Mouse (Mus musculus): ENCODE measurements around the gene Fancc.

Gene Fancc

DNA sequence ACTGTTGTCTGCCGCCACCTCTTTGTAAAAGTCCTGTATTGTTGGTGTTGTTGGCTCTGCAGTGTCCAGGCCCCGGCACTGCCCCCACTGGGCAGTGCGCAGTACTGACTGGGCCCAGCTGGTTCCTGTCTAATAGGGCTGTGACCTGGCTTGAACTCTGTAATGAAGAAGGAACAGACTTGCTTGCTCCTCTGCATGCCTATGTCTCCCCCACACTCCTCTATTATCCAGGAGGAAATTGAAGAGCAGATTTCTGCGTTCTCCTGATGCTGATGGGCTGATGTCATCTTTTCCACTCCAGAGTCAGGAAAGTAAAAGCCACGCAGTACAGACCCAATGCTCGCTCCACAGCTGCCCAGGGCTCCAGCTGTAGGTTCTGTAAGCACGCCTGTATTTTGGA lies 240.3 kb downstream of the Fancc start:
- DNase-seq: no peak

DNA sequence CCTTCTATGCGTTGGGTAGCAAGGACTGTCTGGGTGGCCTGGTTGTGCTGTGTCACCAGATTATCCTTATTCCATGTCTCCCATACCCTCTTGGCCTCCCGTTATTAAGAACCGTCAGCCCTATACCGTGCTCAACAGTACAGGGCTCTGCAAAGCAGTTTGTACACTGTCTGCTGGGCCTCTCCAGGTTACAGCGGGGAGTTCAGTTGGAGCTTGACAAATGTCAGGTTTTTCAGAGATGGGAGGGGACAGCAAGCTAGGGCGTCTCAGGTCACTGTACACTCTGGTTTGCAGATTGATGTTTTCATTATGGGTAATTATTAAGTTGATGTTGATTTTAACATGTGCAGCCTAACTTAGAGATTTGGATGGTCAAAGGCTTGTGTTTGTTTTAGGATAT lies 240.9 kb downstream of the Fancc start:
- DNase-seq: no peak

DNA sequence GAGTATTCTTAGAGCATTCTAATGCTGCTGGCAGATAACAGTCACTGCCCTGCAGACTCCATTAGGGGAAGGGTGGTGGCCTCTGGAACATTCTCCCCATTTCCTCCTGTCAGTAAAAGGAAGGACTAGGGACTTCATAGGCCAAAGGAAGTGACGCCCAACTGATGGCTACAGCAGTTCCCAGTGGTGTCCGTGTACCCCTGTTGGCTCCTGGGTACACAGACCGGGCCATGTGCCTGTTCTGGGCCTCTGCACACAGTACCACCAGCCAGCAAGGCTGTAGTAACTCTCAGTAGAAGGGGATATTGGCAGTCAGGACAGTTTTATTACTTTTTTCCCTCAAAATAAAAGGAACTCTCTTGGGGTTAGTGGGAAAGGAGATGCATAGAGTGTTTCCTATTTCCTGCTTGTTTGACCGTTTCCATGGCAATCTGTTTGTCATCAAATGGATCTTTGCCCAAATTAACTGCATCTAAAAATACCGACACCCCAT lies 241.5 kb downstream of the Fancc start:
- no peak for DNase-seq

DNA sequence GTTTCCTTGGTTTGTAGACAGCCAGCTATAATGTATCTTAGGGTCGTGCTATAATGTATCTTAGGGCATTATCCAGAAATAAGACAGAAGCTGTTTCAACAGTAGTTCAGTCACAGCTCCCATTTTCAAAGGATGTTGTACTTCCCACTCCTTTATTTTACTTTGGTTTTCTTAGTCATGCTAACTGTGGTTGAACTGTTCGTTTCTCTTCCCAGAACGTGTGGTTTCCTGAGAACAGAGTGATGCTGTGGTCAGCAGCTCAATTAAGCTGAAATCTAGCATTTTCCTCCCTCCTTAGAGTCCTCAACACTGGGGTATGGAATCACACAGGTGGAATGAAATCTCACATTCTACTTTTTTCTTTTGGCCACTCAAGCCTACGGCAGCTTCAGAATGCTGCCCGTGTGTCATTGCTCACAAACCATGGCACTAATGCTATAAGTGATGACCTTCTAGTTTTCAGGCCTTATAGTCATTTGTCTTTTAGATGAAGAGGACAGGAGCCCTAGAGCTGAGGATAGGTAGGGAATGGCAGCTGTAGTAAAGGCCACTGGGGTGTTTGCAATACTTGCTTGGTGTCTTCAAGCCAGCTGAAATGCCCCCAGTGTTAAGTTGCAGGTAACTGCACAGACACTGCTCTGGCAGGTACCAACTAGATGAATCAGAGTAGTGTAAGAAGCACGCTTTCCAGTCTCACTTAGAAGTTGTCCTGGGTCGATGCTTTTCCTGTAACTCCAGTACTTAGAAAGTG lies 243.0 kb downstream of the Fancc start:
- DNase-seq: no peak

DNA sequence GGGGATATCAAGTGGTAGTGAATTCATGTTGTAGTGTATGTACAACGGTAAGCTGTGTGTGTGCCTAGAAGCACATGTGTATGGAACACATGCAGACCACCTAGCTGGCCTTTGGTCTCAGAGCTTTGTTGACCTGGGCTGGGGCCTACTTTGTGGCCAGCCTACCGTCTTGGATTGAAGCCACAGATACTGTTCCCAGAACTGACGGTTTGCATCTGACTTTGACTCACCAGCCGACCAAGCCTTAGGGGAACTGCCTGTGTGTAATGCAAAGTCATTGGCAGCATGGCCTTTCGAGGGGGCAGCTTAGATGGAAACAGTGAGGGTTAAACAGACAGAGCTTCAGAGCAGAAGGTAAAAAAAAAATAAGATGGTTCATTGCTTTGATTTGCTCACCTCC lies 243.9 kb downstream of the Fancc start:
- DNase-seq: no peak

DNA sequence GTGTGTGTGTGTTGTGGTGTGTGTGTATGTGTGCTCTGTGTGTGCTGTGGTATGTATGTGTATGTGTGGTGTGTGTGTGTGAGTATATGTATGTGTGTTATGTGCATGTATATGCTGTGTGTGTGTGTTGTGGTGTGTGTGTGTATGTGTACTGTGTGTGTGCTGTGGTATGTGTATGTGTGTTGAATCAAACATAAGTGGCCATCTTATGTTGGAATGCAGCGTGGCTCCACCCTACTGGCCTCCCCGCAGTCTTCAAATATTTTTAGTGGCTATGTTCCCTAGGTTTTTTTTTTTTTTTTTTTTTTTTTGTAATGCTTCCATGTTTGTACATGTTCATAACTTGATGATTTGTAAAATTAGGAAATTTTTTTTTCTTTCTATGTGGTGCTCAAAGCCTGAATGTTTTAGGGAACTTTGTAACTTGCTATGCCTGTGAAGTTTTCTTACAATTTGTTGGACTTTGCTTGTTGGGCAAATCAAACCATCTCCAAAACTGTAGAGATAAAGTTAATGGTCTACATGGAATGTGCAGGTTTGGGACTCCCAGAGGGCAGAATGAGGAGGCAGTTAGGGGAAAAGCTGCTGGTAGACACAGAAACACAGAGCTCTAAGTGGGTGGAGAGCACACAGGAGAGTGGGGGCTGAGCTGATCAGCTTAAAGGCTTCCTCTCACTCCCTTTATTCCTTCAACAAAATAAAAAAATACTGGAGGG lies 244.6 kb downstream of the Fancc start:
- no peak for DNase-seq

DNA sequence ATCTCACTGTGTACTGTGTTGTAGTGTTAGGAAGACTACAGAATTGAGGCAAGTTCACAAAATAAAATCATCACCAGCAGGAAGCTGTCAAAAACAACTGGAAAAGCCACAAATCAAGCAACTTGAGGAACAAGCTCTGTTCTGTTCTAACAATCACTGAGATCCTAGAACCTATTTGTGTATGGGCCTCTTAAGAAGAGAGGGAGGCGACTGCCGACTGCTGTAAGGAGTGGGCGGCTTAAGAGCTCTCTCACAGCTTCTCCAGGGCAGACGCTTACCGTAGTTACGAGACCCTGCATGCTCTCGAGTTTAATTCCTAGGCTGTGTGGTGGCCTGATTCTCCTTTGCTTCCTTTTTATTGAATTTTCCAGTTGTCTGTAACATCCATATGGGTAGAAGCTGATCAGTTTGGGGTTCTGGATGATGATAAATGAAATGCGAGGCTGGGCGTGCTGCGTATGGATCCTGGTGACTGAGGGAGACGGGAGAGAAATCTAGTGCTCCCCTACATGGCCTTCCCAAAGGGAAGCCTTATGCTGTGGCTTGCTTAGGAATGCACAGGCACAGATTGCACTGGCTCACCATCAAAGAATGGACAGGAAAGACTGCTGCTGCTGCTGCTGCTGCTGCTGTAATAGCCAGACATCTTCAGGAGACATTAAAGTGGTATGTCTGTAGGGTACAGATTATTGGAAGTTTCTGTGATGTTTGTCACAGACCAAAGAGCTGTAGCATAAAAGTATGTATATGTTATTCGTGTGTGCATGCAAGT lies 245.8 kb downstream of the Fancc start:
- no peak for DNase-seq

DNA sequence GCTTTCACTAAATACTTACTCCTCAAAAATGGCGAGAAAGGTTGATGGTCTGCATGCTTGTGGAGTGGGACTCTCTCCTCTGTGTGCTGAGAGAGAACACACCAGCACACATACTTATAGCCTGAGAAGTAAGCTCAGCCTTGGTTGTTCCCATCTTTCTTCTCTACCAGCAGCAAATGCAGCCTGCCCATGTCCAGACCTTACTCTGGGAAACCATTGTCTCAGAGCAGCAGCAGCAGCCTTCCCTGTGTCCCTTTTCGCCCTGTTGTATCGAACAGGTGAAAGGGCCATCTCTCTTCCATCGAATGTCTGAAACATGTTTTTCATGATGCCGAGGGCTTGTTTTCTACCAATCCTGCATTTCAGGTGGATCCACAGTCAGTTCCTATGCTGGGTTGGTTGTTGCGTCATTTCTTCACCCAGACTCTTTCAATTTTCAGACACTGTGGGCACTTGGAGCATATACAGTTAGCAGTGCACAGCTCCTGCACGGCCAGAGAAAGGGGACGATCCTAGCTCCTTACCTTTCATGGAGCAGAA lies 246.6 kb downstream of the Fancc start:
- DNase-seq: no peak

DNA sequence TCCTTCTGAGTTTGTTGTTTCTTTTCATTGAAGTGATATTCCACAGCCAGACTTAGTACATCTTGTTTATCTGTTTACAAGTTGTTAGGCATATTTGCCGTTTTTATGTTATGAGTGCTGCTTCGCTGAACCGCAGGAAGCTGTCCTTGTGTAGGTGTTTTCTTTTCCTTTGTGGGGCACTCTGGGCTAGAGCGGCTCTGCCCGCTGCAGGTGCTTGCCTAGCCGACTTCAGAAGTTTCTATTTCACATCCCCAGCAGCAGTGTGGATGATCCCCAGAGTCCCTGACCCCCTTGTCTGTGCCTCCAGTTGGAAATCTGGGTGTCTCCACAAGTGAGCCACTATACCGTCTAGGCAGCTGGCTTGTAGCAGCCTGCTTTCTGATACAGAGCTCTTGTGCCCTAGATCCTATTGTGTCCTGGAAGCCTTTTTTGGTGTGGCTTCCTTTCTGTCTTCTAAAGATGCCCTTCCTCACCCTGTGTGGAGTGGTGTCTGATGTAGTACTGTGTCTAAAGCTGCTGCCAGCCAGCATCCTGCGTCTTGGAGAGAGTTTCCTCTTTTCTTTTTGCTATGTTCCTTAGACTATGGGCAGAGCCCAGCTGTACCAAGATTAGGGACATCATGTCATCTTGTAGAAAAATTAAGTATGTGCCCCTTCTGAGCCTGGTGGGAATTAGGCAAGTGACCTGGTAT lies 247.2 kb downstream of the Fancc start:
- DNase-seq: no peak

DNA sequence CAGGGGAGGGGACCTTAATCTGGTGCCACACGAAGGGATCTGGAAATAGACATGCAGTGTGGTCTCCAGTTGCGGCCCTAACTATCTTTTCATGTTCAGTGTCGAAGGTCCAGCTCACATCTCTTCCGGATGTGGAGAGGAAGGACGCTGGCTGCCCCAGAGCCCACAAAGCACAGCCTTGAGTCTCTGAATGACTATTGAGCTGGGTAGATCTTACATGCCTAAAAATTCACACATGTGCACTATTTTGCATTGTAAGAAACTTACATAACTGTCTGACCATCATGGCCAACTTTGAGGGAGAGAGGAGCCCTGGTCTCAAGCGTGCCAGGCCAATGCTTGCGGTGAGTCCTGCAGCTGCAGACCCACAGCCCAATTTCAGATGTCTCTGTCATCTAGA lies 247.9 kb downstream of the Fancc start:
- no peak for DNase-seq

DNA sequence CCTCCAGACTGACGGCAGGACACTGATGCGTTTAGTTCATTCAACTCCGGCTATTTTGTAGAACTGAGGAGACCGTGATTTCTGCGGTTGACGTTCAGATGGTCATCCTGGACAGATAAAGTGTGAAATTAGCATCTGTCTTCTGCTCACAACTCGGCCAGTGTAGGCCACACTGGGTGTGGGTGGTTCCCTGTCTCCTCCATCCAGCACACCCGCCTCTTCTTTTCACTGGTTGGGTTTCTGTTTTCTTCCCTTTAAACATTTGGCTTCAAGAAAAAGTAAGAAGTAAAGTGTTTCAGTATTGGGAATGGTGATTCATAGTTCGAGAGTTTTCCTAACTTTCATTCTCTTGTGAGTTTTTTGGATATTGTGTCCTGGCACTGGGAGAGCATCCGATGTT lies 248.8 kb downstream of the Fancc start:
- no peak for DNase-seq

DNA sequence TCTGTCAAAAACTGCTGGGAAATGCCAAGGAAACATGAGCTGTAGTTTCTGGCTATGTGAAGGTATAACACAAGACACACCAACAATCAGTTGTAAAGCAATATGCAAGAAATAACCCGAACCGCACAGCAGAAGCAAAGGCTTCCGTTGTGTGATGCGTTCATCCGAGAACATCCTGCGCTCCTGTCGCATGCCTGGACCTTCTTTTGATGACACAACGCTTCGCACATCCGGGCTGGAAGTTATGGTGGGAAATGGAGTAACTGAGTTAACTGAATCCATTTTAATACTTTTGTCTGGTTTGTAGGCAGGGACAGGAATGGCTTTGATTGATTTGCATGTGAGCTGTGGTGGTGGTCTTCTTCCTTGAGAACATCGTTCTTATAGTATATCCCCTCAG lies 249.4 kb downstream of the Fancc start:
- no peak for DNase-seq

DNA sequence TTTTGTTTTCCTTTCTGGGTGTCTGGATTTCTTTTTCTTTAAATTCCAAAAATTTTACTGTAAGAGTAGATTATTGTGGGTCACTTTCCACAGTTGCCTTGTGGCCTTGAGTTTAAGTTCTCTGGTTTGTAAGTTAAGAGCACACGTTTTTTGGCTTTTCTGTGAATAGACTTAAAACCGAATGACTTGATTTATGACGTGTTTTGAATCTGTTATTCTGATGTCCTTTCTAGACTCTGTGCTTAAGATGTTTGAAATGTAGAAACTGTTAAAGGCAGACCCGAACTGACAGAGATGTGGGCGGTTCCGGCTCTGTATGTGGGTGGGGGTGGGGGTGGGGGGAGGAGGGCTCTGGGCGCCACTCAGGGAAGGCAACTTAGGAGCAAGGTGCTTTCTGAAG lies 250.0 kb downstream of the Fancc start:
- no peak for DNase-seq

DNA sequence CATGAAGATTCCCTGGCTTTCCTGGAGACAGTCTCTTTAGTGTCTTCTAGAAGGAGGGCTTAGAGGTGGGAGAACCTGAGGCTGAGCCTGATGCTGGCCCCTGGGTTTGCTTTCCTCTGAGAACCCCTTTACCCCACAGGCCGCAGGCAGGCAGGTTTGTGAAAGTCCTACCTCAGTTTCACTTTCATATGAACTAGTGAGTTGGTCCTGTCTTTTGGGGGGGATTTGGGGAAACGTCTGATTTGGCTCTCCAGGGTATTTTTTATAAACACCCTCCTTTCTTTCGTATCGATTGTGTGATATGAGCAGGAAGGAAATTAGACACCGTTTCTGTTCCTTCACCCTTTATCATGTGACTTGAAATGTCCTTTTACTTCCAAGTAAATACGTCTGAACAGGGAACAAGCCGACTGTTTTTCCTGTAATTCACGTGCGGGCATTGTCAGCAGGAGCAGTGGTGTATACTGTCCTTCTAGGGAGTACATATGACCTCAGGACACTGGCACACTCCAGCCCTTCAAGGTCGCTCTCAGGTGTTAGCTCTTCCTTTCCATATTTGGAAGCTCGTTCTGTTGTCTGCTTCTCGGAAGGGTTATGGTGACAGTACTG lies 250.6 kb downstream of the Fancc start:
- no peak for DNase-seq

DNA sequence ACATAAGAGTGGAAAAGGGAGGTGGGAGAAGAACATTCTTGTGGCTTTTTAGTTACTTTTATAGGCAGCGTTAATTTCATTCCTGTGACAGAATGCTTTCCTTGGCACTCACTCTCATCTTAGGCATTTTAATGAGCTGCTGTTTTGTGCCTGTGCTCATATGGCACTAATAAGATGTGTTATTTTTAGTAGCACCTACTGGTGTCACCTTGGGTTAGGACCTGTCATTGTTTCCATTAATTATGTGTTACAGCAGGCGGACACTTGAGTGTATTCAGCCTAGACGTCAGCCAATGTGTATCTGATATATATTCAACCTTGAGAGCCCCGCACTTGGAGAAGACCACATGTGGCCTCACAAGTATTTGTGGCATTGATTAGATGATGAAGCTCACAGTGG lies 251.3 kb downstream of the Fancc start:
- DNase-seq: no peak

DNA sequence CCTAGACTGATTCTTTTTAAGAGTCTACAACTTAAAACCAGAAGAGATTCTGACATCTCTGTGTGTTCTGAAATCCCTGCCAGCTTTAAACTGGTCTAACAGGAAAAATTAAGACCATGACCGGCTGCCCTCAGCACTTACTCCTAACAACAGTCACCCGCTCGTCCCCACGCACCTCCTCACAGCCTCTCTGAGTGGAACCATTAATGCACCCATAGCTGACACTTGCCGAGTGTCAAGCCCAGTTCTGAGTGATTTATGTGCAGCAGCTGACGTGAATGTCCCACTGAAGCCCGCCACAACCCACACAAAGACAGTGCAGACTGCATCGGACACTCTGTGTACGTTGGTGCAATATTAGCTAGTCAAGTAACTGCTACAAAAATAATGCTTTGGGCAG lies 251.9 kb downstream of the Fancc start:
- no peak for DNase-seq

DNA sequence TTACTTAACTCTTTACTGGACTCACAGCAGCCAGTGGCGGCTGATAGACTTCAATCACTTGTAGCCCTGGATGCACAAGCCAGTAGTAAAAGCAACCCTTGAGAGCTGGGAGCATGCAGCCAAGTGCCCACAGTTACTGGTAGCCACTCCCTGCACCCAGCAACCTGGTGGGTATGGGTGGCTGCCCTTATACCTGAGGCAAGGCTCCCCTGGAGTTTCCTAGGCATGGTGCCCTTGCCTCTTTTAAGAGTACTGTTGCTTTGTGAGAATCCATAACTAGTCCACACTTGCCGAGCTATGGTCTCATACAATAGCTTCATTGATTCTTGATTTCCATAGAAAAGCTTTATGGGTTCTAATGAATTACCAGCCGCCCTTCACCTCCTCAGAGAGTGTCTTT lies 252.7 kb downstream of the Fancc start:
- DNase-seq: no peak

DNA sequence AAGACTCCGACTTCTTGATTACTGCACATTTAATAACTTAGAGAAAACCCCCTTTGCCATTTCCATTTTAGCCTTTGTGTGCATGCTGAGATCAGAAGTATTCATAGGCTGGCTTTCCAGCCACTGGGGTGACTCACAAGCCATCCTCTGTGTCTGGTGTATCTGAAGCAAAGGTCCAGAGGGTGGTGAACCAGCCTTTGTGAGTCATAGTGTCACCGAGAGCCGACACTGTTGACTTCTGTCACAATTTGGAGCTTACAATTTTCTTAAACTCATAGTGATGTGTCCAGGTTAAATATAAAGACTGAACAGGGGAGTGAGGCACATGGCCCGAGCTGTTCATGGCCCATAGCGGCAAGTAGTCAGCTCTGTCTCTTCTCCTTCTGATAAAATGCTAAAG lies 253.5 kb downstream of the Fancc start:
- DNase-seq: no peak

DNA sequence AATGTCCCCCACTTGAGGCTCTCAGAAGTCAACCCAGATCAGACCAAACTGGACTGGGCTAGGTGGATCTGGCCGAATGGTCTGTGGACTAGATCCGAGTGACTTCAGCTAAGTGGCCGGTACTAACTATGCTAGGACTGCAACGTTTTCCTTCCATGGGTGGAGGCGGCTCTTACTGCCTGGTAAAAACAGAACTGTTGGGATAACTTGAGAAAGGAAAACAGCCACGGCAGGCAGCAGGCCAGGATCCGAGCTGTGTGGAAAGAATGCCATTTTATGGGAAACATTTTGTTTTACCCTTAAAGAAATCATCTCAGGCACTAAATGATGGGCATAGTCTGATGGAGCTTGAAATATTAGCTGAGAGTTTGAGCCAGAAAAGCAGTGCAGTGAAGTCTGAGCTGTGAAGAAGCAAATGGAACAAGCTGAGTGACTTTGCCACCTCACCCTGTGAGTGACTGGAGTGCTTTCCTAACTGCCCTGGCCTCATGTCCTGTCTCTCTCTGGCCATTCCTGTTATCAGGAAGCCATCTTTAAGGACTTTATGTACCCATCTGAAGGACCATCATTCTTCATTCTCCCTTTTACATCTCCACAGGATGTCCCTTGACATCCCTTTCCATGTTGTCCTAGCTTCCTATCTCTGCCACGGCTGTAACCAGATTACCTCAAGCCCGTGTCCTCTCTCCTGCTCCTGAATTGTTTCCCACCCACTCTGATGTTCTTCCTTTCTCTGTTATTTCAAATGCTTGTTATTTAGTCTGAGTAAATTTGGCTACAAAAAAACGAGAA lies 254.5 kb downstream of the Fancc start:
- no peak for DNase-seq

DNA sequence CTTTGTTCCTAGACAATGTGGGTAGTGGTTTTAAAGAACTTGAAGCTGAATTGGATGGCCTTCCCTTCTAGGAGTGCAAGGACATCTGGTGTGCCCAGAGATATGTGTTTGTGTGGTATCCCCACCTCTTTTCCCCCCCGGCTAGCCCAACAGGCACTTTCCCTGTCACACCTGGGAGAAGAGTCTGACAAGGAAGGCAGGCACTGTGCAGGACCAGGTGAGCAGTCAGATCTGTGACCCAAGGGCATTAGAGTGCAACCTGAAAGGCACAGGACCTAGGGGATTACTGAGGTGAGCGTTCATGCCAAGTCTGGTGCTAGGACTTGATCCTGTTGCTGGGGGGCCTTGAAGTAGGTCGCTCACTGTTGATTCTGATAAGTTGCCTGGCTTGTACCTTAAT lies 255.4 kb downstream of the Fancc start:
- DNase-seq: no peak

DNA sequence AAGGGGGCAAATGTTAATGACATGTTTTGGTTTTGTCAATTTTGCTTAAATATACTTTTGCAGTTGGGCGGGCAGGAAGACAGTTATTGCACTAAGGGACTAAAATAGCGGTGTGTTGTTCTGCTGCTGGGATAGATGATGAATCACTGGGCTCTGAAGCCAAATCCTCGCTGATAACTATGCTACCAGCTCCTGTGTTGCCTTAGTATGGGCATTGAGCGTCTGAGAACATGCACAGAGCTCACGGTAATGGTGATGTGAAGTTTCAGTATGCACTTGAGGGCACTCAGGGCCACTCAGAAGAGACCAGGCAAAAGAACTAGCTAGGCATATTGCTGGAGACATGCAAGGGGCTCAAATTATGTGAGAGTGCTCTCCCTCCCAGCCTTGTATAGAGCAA lies 256.2 kb downstream of the Fancc start:
- DNase-seq: peak; percentile 56

Data from layer of hippocampus, adult 9-11 months (tissue).